Mouse (Mus musculus) mature B cell (primary cell): ENCODE results near the gene Slc38a11.

ENCODE experiments used
- in situ Hi-C: fragments of 300-500 bp; cut with MboI; formaldehyde crosslinking; loops from 2 replicates; pipeline ENCODE4 v1.14.3; 2019

Slc38a11 gene

DNA sequence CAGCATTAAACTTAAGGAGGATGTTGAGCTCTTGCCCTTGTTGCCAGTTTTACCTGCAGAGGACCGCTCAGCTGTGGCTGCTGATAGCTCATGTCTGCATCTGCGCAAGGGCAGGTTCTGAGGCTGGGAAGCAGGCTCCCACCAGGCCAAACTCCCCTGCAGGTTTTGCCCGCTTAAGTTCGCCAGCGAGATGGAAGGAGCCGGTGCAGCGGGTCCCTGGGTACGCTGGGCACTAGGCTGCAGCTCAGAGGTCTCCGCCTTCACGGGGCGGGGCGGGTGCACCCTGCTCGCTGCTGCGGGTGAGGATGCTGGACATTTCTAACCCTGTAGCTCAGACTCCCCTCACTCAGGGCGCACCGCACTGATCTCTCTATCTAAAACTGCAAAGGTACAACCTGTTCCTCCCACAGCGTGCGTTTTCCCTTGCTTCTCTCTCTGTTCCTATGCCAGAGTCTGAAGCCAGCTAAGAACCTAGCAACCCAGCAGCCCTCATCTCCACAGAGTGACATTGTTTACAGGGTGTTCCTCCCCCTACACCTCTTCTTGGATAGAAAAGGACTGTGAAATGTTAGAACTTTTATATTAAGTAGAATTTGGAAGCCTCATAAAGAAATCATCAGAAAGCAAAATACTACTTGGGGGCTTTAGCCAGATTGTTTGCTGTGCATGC is at the start of gene Slc38a11:
TSS of gene Slc38a11 (minus strand) at position 207 of the 670 bp plus-strand sequence.
- in situ Hi-C loops: no loop called here

DNA sequence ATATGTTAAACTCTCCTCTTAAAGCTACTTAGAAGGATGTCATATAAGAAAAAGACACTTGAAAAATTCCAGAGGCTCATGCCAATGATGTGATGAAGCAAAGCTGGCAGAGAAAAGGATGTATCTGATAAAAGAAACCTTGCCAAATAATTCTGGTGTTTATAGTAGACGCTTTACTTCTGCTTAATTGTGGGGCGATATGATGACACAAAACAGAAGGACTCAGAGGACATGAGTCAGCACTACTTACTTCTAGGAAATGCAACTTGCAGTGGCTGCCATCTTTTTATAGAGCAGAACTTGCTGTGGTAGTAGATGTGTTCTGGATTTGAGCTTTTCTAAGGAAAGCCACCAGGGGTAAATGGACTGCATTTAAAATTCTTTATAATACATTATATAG is 43.3 kb upstream of the Slc38a11 start:
- in situ Hi-C loops: no loop called here

DNA sequence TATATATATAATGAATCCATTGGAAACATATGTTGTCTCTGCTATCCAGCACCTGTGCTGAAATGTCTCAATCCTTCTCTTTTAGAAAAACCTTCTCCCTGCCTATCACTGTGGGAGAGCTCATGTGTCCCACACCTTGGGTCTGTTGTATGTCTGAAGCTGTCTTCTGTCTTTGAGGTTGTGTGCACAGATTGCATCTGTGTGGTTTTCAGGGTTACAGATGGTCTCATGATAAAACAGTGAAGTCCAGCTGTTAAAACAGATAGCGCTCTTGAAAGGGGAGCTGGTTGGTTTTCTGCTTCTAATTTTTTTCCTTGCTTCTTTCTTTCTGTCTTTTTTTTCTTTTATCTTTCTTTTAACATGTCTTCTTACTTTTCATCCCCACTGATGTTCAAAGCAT is 41.6 kb upstream of the Slc38a11 start:
- in situ Hi-C loops: no loop called here

DNA sequence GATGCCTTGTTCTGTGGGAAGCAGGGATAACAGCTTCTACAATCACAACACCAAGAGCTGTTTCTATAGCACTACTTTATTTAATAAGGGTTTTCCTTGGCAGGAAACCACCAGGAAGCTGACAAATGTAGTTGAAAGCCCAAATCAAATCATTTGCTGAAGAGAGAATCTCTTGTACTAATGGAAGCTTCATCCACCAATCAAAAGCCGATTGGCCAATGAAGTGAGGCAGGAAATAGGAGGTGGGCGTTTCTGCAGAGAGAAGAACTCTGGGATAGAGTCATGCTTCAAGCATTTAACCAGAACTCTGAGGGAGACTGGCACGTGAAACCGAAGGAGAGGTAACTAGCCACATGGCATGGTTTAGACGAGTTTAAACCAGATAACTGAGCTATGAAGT is 38.2 kb upstream of the Slc38a11 start:
- in situ Hi-C loops: no loop called here

DNA sequence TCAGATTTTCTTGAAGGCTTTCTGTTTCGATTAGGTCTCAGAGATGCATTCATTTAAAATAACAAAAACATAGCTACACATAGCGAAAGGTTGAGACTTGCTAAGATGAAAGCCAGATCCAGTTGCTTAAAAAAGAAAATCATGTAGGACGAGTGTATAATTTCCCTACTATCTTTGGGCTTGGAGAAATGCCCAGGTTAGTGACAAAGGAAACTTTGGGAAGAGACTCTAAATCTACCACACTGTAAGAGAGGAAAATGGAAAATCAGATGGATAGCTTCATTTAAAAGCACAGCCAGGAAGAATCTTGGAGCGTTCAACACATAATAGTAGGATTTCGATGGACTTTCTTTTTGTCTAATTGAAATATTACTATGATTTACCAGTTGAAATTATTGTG is 36.1 kb upstream of the Slc38a11 start:
- in situ Hi-C loops: no loop called here

DNA sequence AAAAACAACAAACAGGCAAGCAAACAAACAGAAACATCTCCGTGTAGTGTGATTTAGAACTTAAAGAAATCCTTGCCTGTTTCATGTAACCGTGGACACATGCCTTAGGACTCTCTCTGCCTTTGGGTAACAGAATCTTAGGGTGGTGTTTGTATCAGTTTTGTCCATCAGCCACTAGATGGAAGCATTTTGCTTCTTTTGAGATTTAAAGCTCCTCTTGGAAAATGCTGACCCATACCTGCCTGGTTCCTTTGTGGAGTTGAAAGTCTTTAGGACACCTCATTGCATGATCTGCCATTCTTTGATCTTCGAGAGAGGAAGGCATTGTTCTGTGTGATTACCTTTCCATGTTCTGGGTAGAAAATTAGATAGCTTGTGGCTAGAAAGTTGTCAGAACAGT is 32.3 kb upstream of the Slc38a11 start:
- in situ Hi-C loops: no loop called here

DNA sequence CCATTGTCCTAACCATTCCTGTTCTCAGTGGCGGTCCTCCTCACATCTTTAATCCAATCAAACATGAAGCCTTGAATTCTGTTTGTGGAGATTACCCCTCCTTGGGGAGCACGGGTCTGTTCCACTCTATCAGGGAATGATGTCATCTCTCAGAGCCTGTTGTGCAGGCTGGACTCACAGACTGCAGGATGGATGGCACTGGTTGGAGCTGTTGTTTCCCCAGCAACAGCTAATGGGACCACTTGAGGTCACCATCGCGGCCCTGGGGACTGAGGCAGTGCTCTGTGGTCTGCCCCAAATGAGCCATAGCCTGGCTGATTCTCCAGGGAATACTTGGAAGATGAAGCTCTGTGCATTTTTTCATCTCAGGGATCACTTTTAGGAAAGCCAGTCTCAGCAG is 29.2 kb upstream of the Slc38a11 start:
- in situ Hi-C loops: no loop called here

DNA sequence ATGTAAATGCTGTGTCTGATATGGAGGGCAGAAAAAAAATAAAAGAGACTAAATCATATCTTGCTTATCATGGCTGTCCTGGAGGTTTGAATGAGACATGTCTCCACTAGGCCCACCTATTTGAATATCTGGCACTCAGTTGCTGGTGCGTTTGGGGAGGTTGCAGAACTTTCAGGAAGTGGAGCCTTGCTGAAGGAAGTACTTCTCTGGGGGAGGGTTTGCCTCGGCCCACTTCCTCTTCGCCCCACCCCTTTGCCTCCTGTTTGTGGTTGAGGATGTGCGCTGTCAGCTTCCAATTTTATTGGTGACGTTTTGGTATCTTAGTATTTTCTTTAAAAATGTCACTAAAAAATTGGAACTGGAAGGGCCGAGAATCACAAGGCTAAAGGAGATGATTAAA is 27.5 kb upstream of the Slc38a11 start:
- in situ Hi-C loops: no loop called here

DNA sequence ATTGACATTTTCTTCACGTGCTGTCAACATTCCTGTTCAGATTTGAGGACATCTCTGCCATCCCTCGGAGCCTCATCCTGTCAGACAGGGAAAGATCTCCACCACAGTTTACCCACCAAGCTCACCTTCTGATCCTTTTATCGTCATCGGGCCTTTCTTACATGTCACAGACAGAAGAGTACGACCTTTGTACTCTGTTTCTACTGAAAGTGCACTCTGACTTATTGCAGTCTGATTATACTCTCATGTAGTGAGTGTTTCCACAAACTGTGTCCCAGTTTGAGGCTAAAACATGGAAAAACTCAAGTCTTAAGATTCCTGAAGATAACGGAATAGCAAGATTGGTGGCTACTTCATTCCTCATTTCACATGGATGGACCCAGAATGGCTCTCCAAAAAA is 21.0 kb upstream of the Slc38a11 start:
- in situ Hi-C loops: no loop called here

DNA sequence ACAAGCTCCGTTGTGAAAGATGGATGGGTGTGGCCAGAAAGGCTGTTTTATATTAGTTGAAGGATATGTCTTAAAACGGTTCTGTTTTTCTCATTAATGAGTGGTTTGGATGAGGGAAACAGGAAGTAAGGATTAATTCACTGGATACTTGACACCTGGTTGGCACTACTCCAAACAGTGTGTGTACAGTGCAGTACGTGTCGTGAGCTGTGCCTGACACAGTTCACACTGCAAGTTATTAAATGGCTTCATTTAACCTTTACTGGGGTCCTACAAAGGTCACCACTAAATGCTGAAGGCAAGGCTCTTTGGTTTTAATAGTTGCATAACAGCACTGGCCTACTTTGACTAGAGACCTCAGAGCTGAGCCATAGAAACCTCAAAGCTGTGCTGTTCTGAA is 18.7 kb upstream of the Slc38a11 start:
- in situ Hi-C loops: no loop called here

DNA sequence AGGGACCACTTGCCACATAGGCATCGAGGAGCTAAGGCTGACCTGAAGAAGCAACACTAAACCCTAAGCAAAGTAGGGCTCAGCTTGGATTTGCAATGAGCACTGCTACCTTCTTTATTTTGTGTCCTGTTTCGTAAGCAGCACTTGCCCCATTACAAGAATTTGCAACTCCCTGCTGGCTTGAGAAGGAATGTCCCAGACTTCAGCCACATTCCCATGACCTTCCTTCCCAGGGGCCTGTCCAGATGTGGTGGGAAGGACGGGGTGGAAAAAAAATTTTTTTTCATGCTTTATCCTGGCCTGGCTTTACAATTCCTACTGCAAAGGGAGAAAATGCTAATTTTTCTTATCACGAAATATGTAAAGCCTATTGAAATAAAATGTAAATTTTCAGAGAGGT is 14.6 kb upstream of the Slc38a11 start:
- in situ Hi-C loops: no loop called here

DNA sequence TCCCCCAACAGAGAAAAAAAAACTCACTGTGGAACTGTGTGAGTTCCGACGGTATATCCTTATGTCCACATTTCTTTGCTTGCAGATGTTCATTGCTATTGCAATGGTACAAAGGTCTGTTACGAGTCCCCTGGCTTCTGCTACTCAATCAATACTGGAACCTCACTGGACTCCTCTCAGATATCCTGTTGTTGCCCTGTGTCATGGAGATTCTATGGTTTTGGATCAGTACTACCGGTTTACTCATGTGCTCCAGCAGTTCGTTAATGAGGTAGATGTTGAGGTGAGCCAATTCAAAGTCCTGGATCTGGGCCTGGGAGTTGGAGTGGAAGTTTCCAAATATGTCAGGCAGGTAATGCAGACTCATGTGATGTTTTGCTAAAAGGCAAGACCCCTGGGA is 10.6 kb upstream of the Slc38a11 start:
- in situ Hi-C loops: no loop called here

DNA sequence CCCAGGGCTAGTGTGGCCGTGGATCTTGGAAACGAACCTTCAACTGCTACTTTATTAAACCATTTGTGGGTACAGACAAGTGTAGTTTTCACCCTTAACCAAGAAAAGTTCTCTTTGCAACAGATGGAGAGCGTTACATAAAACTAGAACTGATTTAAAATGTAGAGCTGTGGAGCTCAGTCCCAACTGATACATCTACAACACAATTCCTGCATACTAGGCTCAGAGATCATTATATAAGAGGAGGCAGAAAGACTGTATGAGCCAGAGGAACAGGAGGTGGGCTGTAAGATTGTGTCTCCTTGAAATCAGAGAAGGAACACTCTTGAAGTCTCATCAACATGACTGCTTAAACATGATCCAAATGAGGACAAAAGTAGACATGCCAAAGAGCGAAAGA is 9.2 kb upstream of the Slc38a11 start:
- in situ Hi-C loops: no loop called here

DNA sequence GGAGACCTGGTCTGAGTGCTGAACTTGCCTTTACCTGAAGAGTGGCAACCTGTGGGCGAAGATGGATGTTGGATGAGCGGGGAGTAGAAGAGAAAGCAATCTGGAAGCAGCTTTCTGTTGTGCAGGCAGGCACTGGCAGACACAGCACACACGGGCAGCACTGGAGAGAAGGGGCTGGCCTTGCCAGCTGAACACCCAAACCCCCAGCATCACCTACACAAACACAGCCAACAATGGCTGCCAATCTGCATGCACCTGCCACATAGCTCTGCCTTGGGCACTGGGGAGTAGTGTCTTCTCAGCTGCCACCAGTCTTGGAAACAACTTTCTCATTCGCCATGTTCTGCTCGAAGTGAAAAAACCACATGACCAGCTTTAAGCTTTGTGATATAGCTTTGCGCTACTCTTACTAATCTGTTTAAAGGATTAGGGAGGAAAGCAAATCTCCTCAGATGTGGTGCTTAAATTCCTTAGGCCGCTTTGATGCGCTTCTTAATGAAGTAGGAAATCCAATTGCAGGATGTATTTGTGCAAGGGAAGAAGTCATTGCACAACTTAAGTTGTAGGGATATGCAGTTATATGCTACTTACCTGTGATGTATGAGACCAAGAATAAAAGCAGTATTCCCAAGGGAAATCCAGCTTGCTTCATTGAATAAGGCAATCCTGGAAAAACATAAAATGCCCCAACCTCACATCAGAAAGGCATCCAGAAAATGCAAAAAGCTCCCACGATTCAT is 2.9 kb downstream of the Slc38a11 start:
- in situ Hi-C loops: no loop called here

DNA sequence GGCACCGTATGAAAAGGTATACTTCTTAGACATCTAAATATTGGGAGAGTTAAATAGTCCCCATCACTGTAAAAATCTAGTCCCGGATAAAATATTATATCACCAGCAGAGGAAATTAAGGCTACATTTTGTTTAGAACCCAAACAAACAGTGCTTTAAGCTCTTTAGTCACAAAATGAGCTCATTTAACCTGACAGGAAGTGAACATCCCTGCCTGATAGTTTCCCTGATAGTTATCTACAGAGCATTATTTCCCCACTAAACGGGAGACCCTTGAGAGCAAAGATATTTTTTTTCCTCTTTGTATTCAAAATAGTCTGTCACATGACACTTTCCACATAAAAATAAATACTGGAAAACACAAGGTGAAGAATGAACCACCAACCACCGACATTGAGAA is 16.5 kb downstream of the Slc38a11 start:
- in situ Hi-C loops: no loop called here

DNA sequence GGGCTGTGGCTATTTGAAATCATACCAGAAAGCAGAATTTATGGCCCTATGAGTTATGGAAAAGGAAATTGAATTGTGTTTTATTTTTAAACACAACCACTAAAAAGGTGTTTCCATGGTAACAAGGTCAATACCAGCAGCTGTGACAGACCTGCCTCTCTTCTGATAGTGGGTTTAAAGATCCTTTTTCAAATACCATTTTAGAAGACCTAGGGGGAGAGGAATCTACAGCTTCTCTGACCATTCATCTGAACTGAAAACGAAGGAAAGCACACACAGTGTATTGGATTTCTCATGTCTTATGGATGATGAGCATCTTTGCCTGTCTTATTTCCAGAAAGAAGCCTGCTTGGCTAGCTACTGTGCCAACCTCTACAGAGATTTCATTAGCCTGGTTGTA is 16.9 kb downstream of the Slc38a11 start:
- in situ Hi-C loops: no loop called here

DNA sequence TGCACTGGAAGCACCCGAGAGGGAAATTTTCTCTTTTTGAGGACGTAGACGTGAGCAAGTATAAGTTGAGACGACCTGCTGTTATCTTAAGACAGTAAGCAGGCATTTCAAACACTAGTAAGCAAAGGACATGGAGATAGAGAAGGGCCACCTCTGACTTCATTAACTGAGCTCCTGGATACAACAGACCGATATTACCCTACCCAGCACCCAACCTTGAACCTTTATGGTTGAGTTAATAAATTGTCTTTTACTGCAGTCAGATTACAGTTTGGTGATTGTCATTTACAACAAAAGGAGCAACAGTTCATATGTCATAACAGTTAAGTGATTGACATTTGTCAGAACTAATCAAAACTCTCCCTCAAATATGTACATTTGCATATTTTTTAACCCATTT is 17.8 kb downstream of the Slc38a11 start:
- in situ Hi-C loops: no loop called here

DNA sequence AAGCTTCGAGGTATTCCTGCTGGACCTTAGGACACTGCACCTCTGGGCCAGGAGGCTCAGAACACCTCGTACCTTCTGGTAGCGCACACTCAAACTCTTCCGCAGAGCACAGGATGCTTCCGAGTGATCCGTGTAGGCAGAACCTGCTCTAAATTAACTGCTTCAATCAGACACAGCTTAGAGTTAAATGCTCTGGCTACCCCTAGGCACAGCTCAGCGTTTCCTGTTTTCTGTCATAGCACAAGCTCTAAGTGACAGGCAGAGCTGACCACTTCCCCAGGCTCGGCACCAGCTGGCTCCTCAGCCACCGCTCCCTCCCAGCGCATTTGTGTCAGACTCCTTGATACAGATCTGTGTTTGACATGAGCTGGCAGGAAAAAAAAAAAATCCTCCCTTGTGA is 21.8 kb downstream of the Slc38a11 start:
- in situ Hi-C loops: no loop called here

DNA sequence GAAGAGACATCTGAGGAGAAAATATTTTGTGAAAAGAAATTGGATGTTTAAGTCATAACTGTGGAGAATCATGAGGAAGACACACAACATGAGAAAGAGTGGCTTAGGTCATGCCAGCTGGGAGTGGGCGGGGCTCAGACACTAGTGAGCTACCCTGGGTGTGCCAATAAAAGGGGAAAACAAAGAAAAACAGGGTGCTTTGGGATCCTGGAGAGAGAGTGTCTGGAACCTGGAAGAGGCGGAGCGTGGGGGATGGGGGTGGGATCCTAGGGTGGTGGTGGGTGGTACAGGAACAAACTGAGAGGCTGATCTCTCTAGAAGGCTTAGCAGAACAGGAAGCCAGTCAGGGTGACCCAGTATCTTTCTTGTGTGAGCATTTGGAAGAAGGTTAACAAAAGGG is 23.0 kb downstream of the Slc38a11 start:
- in situ Hi-C loops: no loop called here

DNA sequence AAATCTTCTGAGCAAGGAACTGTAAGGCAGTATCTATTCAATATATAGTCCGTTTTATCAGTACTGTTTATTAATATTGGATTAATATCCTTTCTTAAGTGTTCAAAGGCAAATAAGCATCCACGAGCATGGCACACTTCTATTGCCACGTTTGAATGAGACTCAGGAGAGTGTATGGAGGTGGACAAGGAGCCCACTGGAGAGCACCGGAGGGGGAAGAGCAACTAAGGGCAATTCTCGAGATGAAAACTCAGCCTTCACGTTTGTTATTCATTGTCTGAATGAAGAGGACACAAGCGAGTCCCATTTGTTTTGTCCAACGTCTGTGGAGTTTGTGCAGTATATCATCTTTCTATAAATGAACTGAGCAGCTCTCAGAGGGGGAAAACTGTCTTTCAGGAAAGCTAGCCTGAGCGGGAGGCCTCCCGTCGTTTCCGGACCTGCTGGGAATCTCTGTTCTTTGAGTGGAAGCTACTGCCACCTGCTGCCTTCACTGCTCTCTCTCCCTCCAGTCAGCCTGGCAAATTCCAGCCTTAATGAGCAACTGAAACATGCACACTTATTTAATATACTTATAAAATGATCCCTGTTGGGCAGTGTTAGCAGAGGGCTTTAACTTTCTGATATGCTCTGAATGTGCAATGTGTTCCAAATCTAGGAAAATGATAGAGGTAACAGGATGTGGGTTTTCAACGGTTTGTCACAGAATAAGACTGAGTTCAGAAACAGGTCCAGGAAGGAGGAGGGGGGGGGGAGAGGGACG is 26.3 kb downstream of the Slc38a11 start:
- in situ Hi-C loops: no loop called here

DNA sequence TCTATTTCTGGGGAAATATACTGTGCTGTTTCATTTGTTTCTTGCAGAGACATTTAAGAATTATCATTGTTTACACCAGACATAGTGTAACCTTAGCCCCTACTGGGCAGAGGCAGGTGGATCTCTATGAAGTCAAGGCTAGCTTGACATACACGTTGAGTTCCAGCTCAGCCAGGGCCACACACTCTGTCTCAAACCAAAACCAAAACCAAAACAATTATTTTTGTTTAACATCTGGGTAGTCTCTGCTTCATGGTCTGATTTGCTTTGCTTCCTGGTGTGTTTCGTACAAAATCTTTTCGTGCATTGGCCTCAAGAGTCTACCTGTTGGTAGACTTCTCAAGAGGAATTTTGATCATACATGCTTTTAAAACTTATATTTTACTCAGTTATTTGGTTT is 27.2 kb downstream of the Slc38a11 start:
- in situ Hi-C loops: no loop called here

DNA sequence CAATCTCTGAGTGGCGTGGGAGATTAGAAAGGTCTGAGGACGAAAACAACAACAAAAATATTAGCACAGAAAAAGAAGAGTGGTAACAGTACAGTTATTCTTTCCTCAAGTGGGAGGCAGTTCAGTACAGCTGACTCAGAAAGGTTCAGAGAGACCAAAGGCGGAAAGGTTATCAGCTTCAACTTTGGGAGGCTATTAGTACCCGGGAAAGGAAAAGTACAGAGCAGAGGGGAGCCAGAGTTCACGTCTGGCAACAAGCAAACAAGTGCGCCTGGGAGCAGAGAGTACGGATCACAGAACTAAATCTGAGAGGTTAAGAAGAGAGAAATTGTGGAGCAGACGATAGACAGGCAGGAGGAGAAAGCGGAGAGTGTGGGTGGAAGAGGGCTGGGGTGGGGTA is 29.7 kb downstream of the Slc38a11 start:
- in situ Hi-C loops: loop anchor here (5.0 kb wide), 1 partner anchor 187 kb away; no protein-coding TSS in a partner anchor

DNA sequence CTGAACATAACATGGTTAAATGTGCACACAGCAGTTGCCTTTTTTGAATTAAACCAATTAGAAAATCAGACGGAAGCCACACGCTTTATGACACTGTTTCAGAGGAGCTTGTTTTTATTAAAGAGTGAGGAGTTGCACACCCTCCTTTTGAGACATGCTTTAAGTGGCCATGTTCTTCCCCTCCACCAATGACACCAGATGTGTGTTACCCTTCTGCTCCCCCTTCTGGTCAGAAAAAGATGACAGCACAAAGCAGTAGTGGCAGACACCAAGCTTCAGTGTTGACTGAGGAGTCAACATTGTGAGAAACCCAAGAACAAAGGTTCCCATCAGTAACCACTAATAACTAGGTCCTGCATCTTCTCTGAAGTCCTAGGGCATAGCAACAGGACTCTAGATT is 32.5 kb downstream of the Slc38a11 start:
- in situ Hi-C loops: loop anchor here (5.0 kb wide), 1 partner anchor 184 kb away; no protein-coding TSS in a partner anchor
